ENCODE assay signal across 10 mouse cellular contexts in the genomic region with DNA sequence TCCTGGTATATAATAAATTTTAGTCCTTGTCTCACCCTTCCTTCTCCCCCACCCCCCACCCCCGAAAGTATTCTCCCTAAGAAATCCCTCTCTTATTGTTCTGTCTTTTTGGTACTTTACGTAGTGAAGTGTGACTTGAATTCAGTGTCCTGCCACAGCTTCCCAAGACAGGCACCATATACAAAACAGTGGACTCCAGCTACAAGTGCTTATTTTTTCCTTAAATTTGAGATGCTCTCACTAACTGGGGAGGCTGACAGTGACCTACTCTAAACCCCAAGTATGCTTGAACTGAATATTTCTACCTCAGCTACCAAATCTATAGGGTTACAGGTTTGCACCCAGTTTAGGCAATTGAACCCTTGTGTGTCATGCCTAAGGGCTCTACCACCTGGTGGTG. TPM values are rescaled to one million over a fixed set of nuclear protein-coding genes. Genes with fewer than 3 reads are reported as not detected.
DNase-seq lines count a peak whose midpoint lies in the region; ATAC-seq and TF ChIP-seq lines count a peak whose summit lies in the region.
"Had no signal": no experiment of that assay in that cellular context is flagged by ENCODE, and none has a peak within 500 bp of the region (broad histone marks: within the 10 kb centered on the region; RNA-seq: fewer than 3 reads in every experiment).

No protein-coding gene starts in this region.

- no peak for DNase-seq in heart, postnatal 10 days
- DNase-seq in lung, adult 18-20 months, result no peak
- no peak for DNase-seq in right cerebral cortex, postnatal 25 days
- no peak for DNase-seq in layer of hippocampus, postnatal 36 days
- DNase-seq: gastrocnemius, adult 2 months; kidney, adult 9 months had no signal

- H3K9ac ChIP-seq in heart, embryonic 11.5 days (ENCODE audit: low read depth, low read length), result no peak overlapping the region
- H3K9ac ChIP-seq in lung, embryonic 15.5 days, result no peak overlapping the region
- H3K9ac ChIP-seq in intestine, postnatal 0 days (ENCODE audit: low read depth, low read length), result no peak overlapping the region
- no peak overlapping the region for H3K9ac ChIP-seq in neural tube, embryonic 15.5 days (replicated peaks)

- WGBS in heart, embryonic 11.5 days (ENCODE audit: insufficient replicate concordance), result 72% methylated on average over 2 of the region's 2 CpGs
- 61% methylated on average over 2 of the region's 2 CpGs for WGBS in lung, embryonic 15.5 days
- WGBS in intestine, postnatal 0 days, result 81% methylated on average over 2 of the region's 2 CpGs
- WGBS in neural tube, embryonic 15.5 days, result 71% methylated on average over 2 of the region's 2 CpGs

- no peaks in the 10 kb centered on the region for H3K9me3 ChIP-seq in heart, embryonic 11.5 days (replicated peaks; ENCODE audit: control insufficient read depth, low read length)
- no peaks in the 10 kb centered on the region for H3K9me3 ChIP-seq in lung, embryonic 15.5 days
- no peaks in the 10 kb centered on the region for H3K9me3 ChIP-seq in intestine, postnatal 0 days (ENCODE audit: control insufficient read depth)
- H3K9me3 ChIP-seq in neural tube, embryonic 15.5 days (replicated peaks), result no peaks in the 10 kb centered on the region

- H3K36me3 ChIP-seq in heart, embryonic 11.5 days (ENCODE audit: control insufficient read depth, insufficient read depth, low read length), result no peaks in the 10 kb centered on the region
- no peaks in the 10 kb centered on the region for H3K36me3 ChIP-seq in lung, embryonic 15.5 days
- no peaks in the 10 kb centered on the region; the same call in 1 of the 2 replicates for H3K36me3 ChIP-seq in intestine, postnatal 0 days (ENCODE audit: control insufficient read depth, insufficient read depth)
- H3K36me3 ChIP-seq in neural tube, embryonic 15.5 days, result no peaks in the 10 kb centered on the region

- intact Hi-C loops in heart, postnatal 10 days (cut with DNase I), result loop anchor here (5.0 to 10.0 kb wide), 2 partner anchors 77 to 370 kb away; no protein-coding TSS in a partner anchor

- no peak overlapping the region for H3K27ac ChIP-seq in heart, embryonic 11.5 days (ENCODE audit: low read depth, low read length)
- H3K27ac ChIP-seq in lung, embryonic 15.5 days, result no peak overlapping the region
- H3K27ac ChIP-seq in intestine, postnatal 0 days (ENCODE audit: low read depth, low read length), result peak overlapping the region; percentile 93
- H3K27ac ChIP-seq in neural tube, embryonic 15.5 days (replicated peaks), result no peak overlapping the region

- TF ChIP-seq CTCF in intestine, postnatal 0 days (IDR thresholded peaks at IDR 0.05; ENCODE audit: low read depth), result peak; percentile 31; the same call in 1 of the 2 replicates

- no peak for ATAC-seq in heart, embryonic 11.5 days (replicated peaks; ENCODE audit: insufficient number of reproducible peaks, low FRiP score, low TSS enrichment)
- ATAC-seq in lung, embryonic 15.5 days (ENCODE audit: borderline replicate concordance, extremely low read depth, low FRiP score, low TSS enrichment), result no peak
- ATAC-seq in intestine, postnatal 0 days, result no peak
- ATAC-seq in neural tube, embryonic 15.5 days (ENCODE audit: low FRiP score), result no peak

- peak overlapping the region; percentile 78 for H3K4me2 ChIP-seq in heart, embryonic 11.5 days
- H3K4me2 ChIP-seq in lung, embryonic 15.5 days, result peak overlapping the region; percentile 72; the same call in 1 of the 2 replicates
- H3K4me2 ChIP-seq in intestine, postnatal 0 days (replicated peaks; ENCODE audit: low read depth), result peak overlapping the region; percentile 65
- H3K4me2 ChIP-seq in neural tube, embryonic 15.5 days, result peak overlapping the region; percentile 73; the same call in 1 of the 2 replicates

- no peaks in the 10 kb centered on the region for H3K27me3 ChIP-seq in heart, embryonic 11.5 days (ENCODE audit: control insufficient read depth, insufficient read depth, low read length)
- H3K27me3 ChIP-seq in lung, embryonic 15.5 days, result no peaks in the 10 kb centered on the region
- H3K27me3 ChIP-seq in intestine, postnatal 0 days (replicated peaks; ENCODE audit: control insufficient read depth, insufficient read depth, low read length), result no peaks in the 10 kb centered on the region
- no peaks in the 10 kb centered on the region for H3K27me3 ChIP-seq in neural tube, embryonic 15.5 days (replicated peaks)

- H3K4me3 ChIP-seq in heart, embryonic 11.5 days (ENCODE audit: low read depth, low read length), result no peak overlapping the region
- H3K4me3 ChIP-seq in lung, embryonic 15.5 days, result no peak overlapping the region; the same call in 1 of the 2 replicates
- H3K4me3 ChIP-seq in intestine, postnatal 0 days (ENCODE audit: low read depth, low read length), result no peak overlapping the region
- no peak overlapping the region; the same call in 1 of the 2 replicates for H3K4me3 ChIP-seq in neural tube, embryonic 15.5 days (replicated peaks)

- H3K4me1 ChIP-seq in heart, embryonic 11.5 days (ENCODE audit: control insufficient read depth, insufficient read depth, low read length), result no peaks in the 10 kb centered on the region
- peaks cover 8% of the 10 kb centered on the region; the same call in 1 of the 2 replicates for H3K4me1 ChIP-seq in lung, embryonic 15.5 days
- no peaks in the 10 kb centered on the region for H3K4me1 ChIP-seq in intestine, postnatal 0 days (replicated peaks; ENCODE audit: control insufficient read depth, insufficient read depth, low read length)
- H3K4me1 ChIP-seq in neural tube, embryonic 15.5 days, result peaks cover 14% of the 10 kb centered on the region

RNA-seq across cellular contexts. Expression of a gene that starts 1.0 kb away (rescaled TPM):
- polyA plus RNA-seq in heart, embryonic 11.5 days (2014; fragmentation: Nextera tagmentation; extraction: Ambion mirVana), result 26.6 and 27.9 TPM in 2 replicates
- total RNA-seq in heart, postnatal 10 days (2021), result 10 to 100 TPM; 10.9 to 11.6 TPM
- polyA plus RNA-seq in lung, embryonic 15.5 days (2015; fragmentation: Nextera tagmentation; extraction: Ambion mirVana), result 41.5 and 43.0 TPM in 2 replicates
- 45.7 and 47.6 TPM in 2 replicates for polyA plus RNA-seq in intestine, postnatal 0 days (2015; fragmentation: Nextera tagmentation; extraction: Ambion mirVana)
- polyA plus RNA-seq in neural tube, embryonic 15.5 days (2015; fragmentation: Nextera tagmentation; extraction: Ambion mirVana), result 31.4 and 32.6 TPM in 2 replicates
- total RNA-seq in layer of hippocampus, postnatal 36 days (2021), result 10 to 100 TPM; 17.0 to 19.0 TPM

RNA-seq across cellular contexts. Expression of a gene that starts 55.6 kb away (rescaled TPM):
- 16.2 and 17.5 TPM in 2 replicates for polyA plus RNA-seq in heart, embryonic 11.5 days (2014; fragmentation: Nextera tagmentation; extraction: Ambion mirVana)
- 10 to 100 TPM; 32.2 to 37.9 TPM for total RNA-seq in heart, postnatal 10 days (2021)
- 15.6 and 16.9 TPM in 2 replicates for polyA plus RNA-seq in lung, embryonic 15.5 days (2015; fragmentation: Nextera tagmentation; extraction: Ambion mirVana)
- 10.5 and 12.1 TPM in 2 replicates for polyA plus RNA-seq in intestine, postnatal 0 days (2015; fragmentation: Nextera tagmentation; extraction: Ambion mirVana)
- polyA plus RNA-seq in neural tube, embryonic 15.5 days (2015; fragmentation: Nextera tagmentation; extraction: Ambion mirVana), result 24.1 and 31.5 TPM in 2 replicates
- 10 to 100 TPM; 59.2 to 60.5 TPM for total RNA-seq in layer of hippocampus, postnatal 36 days (2021)
